Mouse (Mus musculus): ENCODE measurements around the gene Tusc2. TPM values are rescaled to one million over a fixed set of nuclear protein-coding genes. Genes with fewer than 3 reads are reported as not detected.
"Not testable (repeated sequence)": the region's sequence is repeated elsewhere in the genome, so short reads cannot be mapped to it uniquely, and the experiment has no call there.

The Tusc2 gene
- total RNA-seq, 2 experiments from 2014 or later, result 18.7 to 20.9 TPM

GRCm38 (mm10) chr9:107545199-107545598 is 17.9 kb upstream of the Tusc2 start:
- no peak for DNase-seq

- peak; percentile 83 for DNase-seq
Measured at GRCm38 (mm10) chr9:107545602-107546001, 17.5 kb upstream of the Tusc2 start.

GRCm38 (mm10) chr9:107547026-107547425 is 16.0 kb upstream of the Tusc2 start, which contains the start of gene Zmynd10:
Gene Zmynd10 (plus strand): TSS chr9:107547298.
- DNase-seq, result peak; percentile 85

GRCm38 (mm10) chr9:107547957-107548356 is 15.1 kb upstream of the Tusc2 start:
- DNase-seq, result no peak

- no peak for DNase-seq
Measured at GRCm38 (mm10) chr9:107548820-107549219, 14.2 kb upstream of the Tusc2 start.

- no peak for DNase-seq
Measured at GRCm38 (mm10) chr9:107549297-107550074, 13.6 kb upstream of the Tusc2 start.

GRCm38 (mm10) chr9:107550491-107551116 is 12.5 kb upstream of the Tusc2 start:
- DNase-seq, result no peak

- peak; percentile 69 for DNase-seq
Measured at GRCm38 (mm10) chr9:107551117-107551889, 11.8 kb upstream of the Tusc2 start, which contains the start of gene Rassf1. Gene Rassf1 (plus strand): TSS chr9:107551555.

- no peak for DNase-seq
Measured at GRCm38 (mm10) chr9:107551890-107552355, 11.1 kb upstream of the Tusc2 start.

- no peak for DNase-seq
Measured at GRCm38 (mm10) chr9:107552690-107553393, 10.2 kb upstream of the Tusc2 start.

GRCm38 (mm10) chr9:107553541-107554318 is 9.3 kb upstream of the Tusc2 start:
- DNase-seq, result peak; percentile 38

- DNase-seq, result peak; percentile 93
Measured at GRCm38 (mm10) chr9:107554319-107554825, 8.7 kb upstream of the Tusc2 start.

- DNase-seq, result peak; percentile 48
Measured at GRCm38 (mm10) chr9:107555031-107555457, 8.0 kb upstream of the Tusc2 start.

GRCm38 (mm10) chr9:107555701-107556100 is 7.4 kb upstream of the Tusc2 start:
- DNase-seq, result no peak

- DNase-seq, result no peak
Measured at GRCm38 (mm10) chr9:107556346-107556745, 6.7 kb upstream of the Tusc2 start.

- DNase-seq, result not testable (repeated sequence)
Measured at GRCm38 (mm10) chr9:107565556-107565955, 2.5 kb downstream of the Tusc2 start.

- DNase-seq, result peak; percentile 86
Measured at GRCm38 (mm10) chr9:107566041-107566709, 3.1 kb downstream of the Tusc2 start.

- DNase-seq, result no peak
Measured at GRCm38 (mm10) chr9:107566855-107567254, 3.8 kb downstream of the Tusc2 start.

GRCm38 (mm10) chr9:107567702-107568319 is 4.8 kb downstream of the Tusc2 start, which contains the start of gene Hyal2:
Gene Hyal2 (plus strand): TSS chr9:107567945.
- DNase-seq, result no peak
